Mouse (Mus musculus) brain, adult 2 months (tissue): Measurements from ENCODE around the gene Calcb.
"Not testable (repeated sequence)": the region's sequence is repeated elsewhere in the genome, so short reads cannot be mapped to it uniquely, and the experiment has no call there.

ENCODE experiments used
- DNase-seq: peaks from one replicate; pipeline ENCODE4 v3.0.0; 2011; ENCODE audit warnings: low read depth, low spot score

The Calcb gene

GRCm38 (mm10) chr7:114718300-114718699 lies at the start of gene Calcb:
TSS of gene Calcb (plus strand) at chr7:114718643.
- DNase-seq = no peak

- DNase-seq = no peak
These were observed 47.0 kb upstream of the Calcb start for GRCm38 (mm10) chr7:114671405-114671804.

- peak; percentile 70 for DNase-seq
These were observed 45.7 kb upstream of the Calcb start for GRCm38 (mm10) chr7:114672697-114673096.

GRCm38 (mm10) chr7:114692339-114692738 lies 26.1 kb upstream of the Calcb start:
- peak; percentile 11 for DNase-seq

- no peak for DNase-seq
These were observed 17.6 kb upstream of the Calcb start for GRCm38 (mm10) chr7:114700871-114701270.

GRCm38 (mm10) chr7:114706716-114707115 lies 11.7 kb upstream of the Calcb start:
- peak; percentile 60 for DNase-seq

GRCm38 (mm10) chr7:114707398-114707797 lies 11.0 kb upstream of the Calcb start:
- DNase-seq = no peak

GRCm38 (mm10) chr7:114710419-114710818 lies 8.0 kb upstream of the Calcb start:
- DNase-seq = no peak

- DNase-seq = no peak
These were observed 5.9 kb upstream of the Calcb start for GRCm38 (mm10) chr7:114712523-114712922.

GRCm38 (mm10) chr7:114719381-114720131 lies 1.1 kb downstream of the Calcb start:
- peak; percentile 42 for DNase-seq

- not testable (repeated sequence) for DNase-seq
These were observed 11.3 kb downstream of the Calcb start for GRCm38 (mm10) chr7:114729696-114730095.

GRCm38 (mm10) chr7:114731175-114731574 lies 12.7 kb downstream of the Calcb start:
- DNase-seq = no peak

- DNase-seq = not testable (repeated sequence)
These were observed 13.3 kb downstream of the Calcb start for GRCm38 (mm10) chr7:114731700-114732099.

GRCm38 (mm10) chr7:114736256-114736655 lies 17.8 kb downstream of the Calcb start:
- DNase-seq = no peak

GRCm38 (mm10) chr7:114738166-114738565 lies 19.7 kb downstream of the Calcb start:
- DNase-seq = no peak

- peak; percentile 36 for DNase-seq
These were observed 22.1 kb downstream of the Calcb start for GRCm38 (mm10) chr7:114740360-114741165.

GRCm38 (mm10) chr7:114743022-114743780 lies 24.8 kb downstream of the Calcb start, which contains the start of gene Insc:
TSS of gene Insc (plus strand) at chr7:114743694.
- no peak for DNase-seq

- DNase-seq = no peak
These were observed 26.3 kb downstream of the Calcb start for GRCm38 (mm10) chr7:114744639-114745245.

GRCm38 (mm10) chr7:114745481-114746271 lies 27.2 kb downstream of the Calcb start:
- DNase-seq = peak; percentile 53

GRCm38 (mm10) chr7:114747596-114747995 lies 29.2 kb downstream of the Calcb start:
- DNase-seq = peak; percentile 93

- no peak for DNase-seq
These were observed 29.8 kb downstream of the Calcb start for GRCm38 (mm10) chr7:114748239-114748638.
